Mouse (Mus musculus) intestine, embryonic 16.5 days (tissue): ENCODE results near the gene Zfp335. TPM values are rescaled to one million over a fixed set of nuclear protein-coding genes. Genes with fewer than 3 reads are reported as not detected.
A peak's percentile ranks its signal among the peaks of the same experiment; 100 is the strongest.
"Not testable (repeated sequence)": the region's sequence is repeated elsewhere in the genome, so short reads cannot be mapped to it uniquely, and the experiment has no call there.

Source experiments
- ATAC-seq: fragments of 200-750 bp; cut with Nextera tagmentation; 2 replicates; pipeline ENCODE4 v1.8.0; 2017; ENCODE audit warnings: moderate TSS enrichment, moderate library complexity
- H3K27ac ChIP-seq: fragments of 300-500 bp; sonication (generic); 2 replicates; pipeline ENCODE4 v1.5.1; 2014; ENCODE audit warnings: mild to moderate bottlenecking, low read length
- H3K27me3 ChIP-seq: fragments of 300-500 bp; sonication (generic); replicated peaks from 2 replicates; pipeline ENCODE4 v1.6.1; 2014; ENCODE audit warnings: low read length, control low read depth, mixed read lengths; ENCODE audit not compliant: control insufficient read depth, insufficient read depth
- H3K36me3 ChIP-seq: fragments of 300-500 bp; sonication (generic); 2 replicates; pipeline ENCODE4 v1.6.1; 2014; ENCODE audit warnings: low read length, control low read depth; ENCODE audit not compliant: control insufficient read depth, insufficient read depth
- H3K4me1 ChIP-seq: fragments of 300-500 bp; sonication (generic); 2 replicates; pipeline ENCODE4 v1.6.1; 2014; ENCODE audit warnings: low read length, control low read depth, mixed read lengths; ENCODE audit not compliant: control insufficient read depth, insufficient read depth
- H3K4me2 ChIP-seq: fragments of 300-500 bp; sonication (generic); 2 replicates; pipeline ENCODE4 v1.6.1; 2014; ENCODE audit warnings: low read depth, low read length, control low read depth
- H3K4me3 ChIP-seq: fragments of 300-500 bp; sonication (generic); 2 replicates; pipeline ENCODE4 v1.5.1; 2014; ENCODE audit warnings: mild to moderate bottlenecking, low read length
- H3K9ac ChIP-seq: fragments of 300-500 bp; sonication (generic); 2 replicates; pipeline ENCODE4 v1.6.1; 2014; ENCODE audit warnings: low read depth, low read length
- H3K9me3 ChIP-seq: fragments of 300-500 bp; sonication (generic); 2 replicates; pipeline ENCODE4 v1.6.1; 2016; ENCODE audit warnings: low read length, control low read depth; ENCODE audit not compliant: control insufficient read depth
- WGBS: fragments of 180-500 bp; shearing (Covaris S2); extraction: QIAGEN DNeasy Blood & Tissue Kit; methylation state at CpG from one replicate; pipeline ENCODE4 v1.1.7; 2014; 5-methylcytosine and 5-hydroxymethylcytosine counted together
- polyA plus RNA-seq: library from polyadenylated mRNA; unstranded; fragments of >200 nt; fragmentation: Nextera tagmentation; extraction: Ambion mirVana; gene quantifications from 2 replicates; pipeline ENCODE4 v1.2.1, GENCODE M21; 2015

Zfp335 gene
- polyA plus RNA-seq, 1 experiment from 2014 or later: 9.6 TPM

DNA sequence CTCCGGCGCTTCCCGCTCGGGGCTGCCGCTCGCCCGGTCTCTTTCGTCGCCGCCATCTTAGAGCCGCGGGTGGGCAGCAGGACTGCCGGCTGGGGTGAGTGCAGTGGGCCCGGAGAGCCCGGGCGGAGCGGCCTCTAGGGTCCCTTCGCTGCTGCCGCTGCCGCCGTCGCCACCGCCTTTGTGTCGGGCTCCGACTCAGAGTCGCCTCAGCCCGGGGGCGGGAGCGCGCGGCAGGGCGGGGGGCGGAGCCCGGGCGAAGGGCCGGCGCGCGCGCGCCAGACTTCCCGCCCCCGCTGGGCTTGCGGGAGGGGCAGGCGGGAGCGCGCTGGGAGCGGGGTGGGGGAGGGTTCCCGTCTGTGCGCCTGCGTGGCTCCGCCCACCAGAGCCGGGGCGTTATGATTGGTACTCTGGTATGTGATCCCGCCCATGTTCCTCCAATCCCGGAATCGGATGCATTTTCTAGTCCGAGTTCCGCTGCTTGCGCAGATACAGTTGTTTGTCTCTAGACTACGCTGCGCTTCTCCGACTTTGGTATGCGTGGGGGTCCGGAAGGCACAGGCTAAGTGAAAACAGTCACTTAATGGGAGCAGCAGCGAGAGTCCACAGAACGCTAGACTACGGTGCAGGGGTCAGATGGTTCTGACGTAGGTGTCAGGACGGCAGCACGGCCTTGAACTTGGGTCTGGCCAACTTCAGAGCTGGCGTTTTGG lies 31.8 kb downstream of the Zfp335 start:
- H3K9me3 ChIP-seq: no peaks in the 10 kb centered on the region
- H3K9ac ChIP-seq: peak overlapping the region; percentile 100
- H3K27me3 ChIP-seq: no peaks in the 10 kb centered on the region
- peaks cover 20% of the 10 kb centered on the region for H3K4me1 ChIP-seq
- peak overlapping the region; percentile 87 for H3K4me3 ChIP-seq
- peak overlapping the region; percentile 100 for H3K27ac ChIP-seq
- H3K4me2 ChIP-seq: peak overlapping the region; percentile 76
- under 1% methylated on average over 61 of the region's 72 CpGs for WGBS
- peaks cover 3% of the 10 kb centered on the region; the same call in 1 of the 2 replicates for H3K36me3 ChIP-seq
- ATAC-seq: peak; percentile 84

DNA sequence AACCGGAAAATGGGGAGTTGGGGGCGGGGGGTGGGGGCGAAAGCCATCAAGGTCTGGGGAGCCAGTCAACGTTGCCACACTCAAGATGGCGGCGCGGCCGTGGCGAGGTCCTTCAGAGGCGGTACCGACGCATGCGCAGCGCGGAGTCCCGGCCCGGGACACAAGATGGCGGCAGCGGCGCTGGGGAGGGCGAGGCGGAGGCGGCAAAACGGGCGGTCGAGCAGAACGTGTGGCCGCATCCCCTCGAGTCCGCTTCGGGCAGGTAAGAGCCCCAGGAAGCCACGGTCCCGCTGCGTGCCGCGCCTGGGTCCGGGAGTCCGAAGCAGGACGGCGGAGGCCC lies 32.4 kb downstream of the Zfp335 start, which contains the start of gene Pcif1:
Gene Pcif1 (plus strand): TSS at position 77 of the 340 bp plus-strand sequence.
- Histone ChIP-seq H3K4me1 (peaks cover 25% of the 10 kb centered on the region), H3K36me3 (peaks cover 3% of the 10 kb centered on the region; the same call in 1 of the 2 replicates), H3K4me2 (peak within 1 kb of the TSS; percentile 76), H3K4me3 (peak within 1 kb of the TSS; percentile 87), H3K9ac (peak within 1 kb of the TSS; percentile 100), H3K27me3 (no peaks in the 10 kb centered on the region), H3K9me3 (no peaks in the 10 kb centered on the region), H3K27ac (peak within 1 kb of the TSS; percentile 100)
- WGBS: under 1% methylated on average over 40 of the region's 40 CpGs
- ATAC-seq: peak; percentile 84

DNA sequence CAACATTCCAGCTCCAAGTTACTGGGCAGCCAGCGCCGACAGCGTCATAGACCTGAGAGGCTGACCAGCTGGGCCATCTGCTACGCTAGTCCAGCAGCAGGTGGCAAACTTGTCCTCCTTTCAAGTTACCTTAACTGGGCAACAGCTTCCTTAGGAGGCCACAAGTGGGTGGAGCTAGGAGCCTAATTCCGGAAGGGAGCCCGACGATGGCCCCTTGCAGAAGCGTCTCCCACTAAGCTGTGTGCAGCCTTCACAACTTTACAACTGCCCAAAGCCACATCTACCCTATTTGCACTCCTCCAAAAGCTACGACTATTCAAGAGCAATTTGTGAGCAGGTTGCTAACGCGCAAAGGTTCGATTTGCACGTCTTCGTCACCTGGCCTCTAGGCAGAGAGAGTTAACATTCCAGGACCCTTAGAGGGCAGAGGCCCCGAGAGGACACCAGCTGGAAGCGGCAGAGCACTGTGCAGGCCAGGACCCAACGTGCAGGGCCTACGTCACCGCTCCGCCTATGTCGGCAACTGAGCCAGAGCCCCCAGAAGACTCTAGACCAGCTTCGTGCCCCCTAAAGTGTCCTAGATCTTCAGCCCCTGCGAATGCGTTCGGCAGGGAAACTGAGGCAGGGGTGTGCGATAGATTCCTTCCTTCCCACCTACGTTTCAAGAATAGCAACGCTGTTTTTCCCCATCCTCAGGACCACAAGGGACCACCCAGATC lies 32.9 kb downstream of the Zfp335 start:
- Histone ChIP-seq H3K4me3 (peak overlapping the region; percentile 87), H3K27me3 (no peaks in the 10 kb centered on the region), H3K27ac (peak overlapping the region; percentile 100), H3K4me2 (peak overlapping the region; percentile 69), H3K36me3 (no peaks in the 10 kb centered on the region), H3K4me1 (peaks cover 30% of the 10 kb centered on the region), H3K9ac (peak overlapping the region; percentile 100), H3K9me3 (no peaks in the 10 kb centered on the region)
- 1% methylated on average over 28 of the region's 28 CpGs for WGBS
- peak; percentile 62 for ATAC-seq

DNA sequence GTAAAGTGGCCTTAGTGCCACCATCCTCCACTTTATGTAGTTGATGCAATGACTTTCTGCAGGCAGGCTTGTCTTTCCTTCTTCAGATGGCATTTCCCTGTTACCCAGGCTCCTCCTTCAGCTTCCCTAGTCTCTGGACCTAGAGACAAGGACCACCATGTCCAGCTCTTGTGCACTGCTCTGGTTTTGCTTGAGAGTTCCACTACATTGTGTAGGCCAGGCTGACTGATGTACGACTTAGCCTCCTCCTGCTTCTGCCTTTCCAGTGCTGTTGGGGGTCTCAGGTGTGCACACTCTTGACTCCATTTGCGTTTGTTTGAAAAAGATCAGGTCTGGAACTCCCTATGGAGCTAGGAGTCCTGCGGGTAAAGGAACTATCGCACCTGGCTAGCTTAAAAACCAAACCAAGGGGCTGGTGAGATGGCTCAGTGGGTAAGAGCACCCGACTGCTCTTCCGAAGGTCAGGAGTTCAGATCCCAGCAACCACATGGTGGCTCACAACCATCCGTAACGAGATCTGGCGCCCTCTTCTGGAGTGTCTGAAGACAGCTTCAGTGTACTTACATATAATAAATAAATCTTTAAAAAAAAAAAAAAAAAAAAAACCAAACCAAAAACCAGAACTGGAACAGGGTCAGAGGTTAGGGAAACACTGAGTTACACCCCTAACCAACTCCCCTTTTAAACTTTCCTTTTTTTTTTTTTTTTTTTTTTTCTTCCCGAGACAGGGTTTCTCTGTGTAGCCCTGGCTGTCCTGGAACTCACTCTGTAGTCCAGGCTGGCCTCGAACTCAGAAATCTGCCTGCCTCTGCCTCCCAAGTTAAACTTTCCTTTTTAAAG lies 34.0 kb downstream of the Zfp335 start:
- not testable (repeated sequence) for H3K27me3 ChIP-seq, ATAC-seq, H3K36me3 ChIP-seq, H3K9ac ChIP-seq, H3K4me2 ChIP-seq, H3K9me3 ChIP-seq
- 80% methylated on average over 11 of the region's 11 CpGs for WGBS
- H3K4me1 ChIP-seq: peaks cover 32% of the 10 kb centered on the region
- H3K4me3 ChIP-seq: peak overlapping the region; percentile 87
- peak overlapping the region; percentile 100; the same call in 1 of the 2 replicates for H3K27ac ChIP-seq

DNA sequence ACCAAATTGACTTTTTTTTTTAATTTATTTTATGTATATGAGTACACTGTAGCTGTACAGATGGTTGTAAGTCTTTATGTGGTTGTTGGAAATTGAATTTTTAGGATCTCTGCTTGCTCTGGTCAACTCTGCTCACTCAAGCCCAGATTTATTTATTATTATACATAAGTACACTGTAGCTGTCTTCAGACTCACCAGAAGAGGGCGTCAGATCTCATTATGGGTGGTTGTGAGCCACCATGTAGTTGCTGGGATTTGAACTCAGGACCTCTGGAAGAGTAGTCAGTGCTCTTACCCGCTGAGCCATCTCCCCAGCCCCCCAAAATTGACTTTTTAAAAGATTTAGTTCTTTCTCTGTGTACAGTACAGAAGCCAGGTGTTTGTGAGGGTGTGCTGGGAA lies 35.9 kb downstream of the Zfp335 start:
- H3K4me1 ChIP-seq: peaks cover 26% of the 10 kb centered on the region
- not testable (repeated sequence) for H3K9ac ChIP-seq, H3K4me3 ChIP-seq, H3K27me3 ChIP-seq, H3K9me3 ChIP-seq, H3K4me2 ChIP-seq, H3K36me3 ChIP-seq, H3K27ac ChIP-seq, ATAC-seq
- whole genome bisulfite sequencing: 41% methylated on average over 2 of the region's 2 CpGs

DNA sequence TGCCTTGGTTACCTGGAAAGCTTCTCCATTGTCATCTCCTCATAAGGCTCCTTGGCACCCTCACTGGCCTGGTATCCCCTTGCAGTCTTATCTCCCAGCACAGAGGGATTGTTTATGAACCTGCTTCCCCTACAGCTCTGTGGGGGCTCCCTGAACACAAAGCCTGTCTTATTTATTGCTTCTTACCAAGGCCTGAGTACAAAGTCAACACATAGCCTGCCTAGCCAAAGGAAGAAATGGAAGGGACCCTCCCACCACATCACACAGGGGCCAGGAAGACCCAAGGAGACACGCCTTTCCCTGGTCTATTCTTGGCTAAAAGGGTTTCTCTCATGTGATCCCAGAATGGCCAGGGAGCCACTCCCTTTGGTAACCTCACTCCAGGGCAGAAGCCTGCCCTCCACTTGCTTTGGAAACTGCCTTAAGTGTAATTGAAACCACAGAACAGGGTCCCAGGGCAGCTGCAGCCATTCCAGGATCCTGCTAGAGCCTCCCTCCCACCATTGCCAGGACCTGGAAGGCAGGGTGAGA lies 37.3 kb downstream of the Zfp335 start:
- ATAC-seq: peak; percentile 30
- 19% methylated on average over 1 of the region's 1 CpGs for WGBS

DNA sequence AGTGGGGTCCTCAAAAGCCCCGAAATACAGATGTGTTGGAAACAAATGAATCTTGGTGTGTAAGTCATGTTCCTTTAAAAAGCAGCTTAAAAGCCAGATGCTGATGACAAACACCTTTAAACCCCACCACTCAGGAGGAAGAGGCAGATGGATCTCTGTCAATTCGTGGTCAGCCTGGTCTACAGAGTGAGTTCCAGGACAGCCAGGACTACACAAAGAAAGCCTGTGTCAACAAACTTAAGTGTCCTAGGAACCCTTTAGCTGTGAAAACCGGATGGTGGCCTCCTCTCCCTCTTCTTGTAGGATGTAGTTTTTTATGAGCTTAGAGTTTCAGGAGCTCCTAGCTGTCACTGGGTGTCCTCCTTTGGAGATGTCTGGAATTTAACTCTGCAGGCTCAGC lies 37.9 kb downstream of the Zfp335 start:
- no peaks in the 10 kb centered on the region for H3K27me3 ChIP-seq
- WGBS: 41% methylated on average over 3 of the region's 3 CpGs
- no peak overlapping the region for H3K4me2 ChIP-seq
- 0 out of 2 replicates have a peak overlapping the region, but pooled peaks have one; percentile 17 for H3K9ac ChIP-seq
- H3K36me3 ChIP-seq: no peaks in the 10 kb centered on the region
- H3K4me1 ChIP-seq: peaks cover 20% of the 10 kb centered on the region
- ATAC-seq: no peak
- no peaks in the 10 kb centered on the region for H3K9me3 ChIP-seq
- peak overlapping the region; percentile 82 for H3K27ac ChIP-seq
- H3K4me3 ChIP-seq: no peak overlapping the region

More for the DNA sequence above, 37.3 kb downstream of the Zfp335 start:
- H3K36me3 ChIP-seq: no peaks in the 10 kb centered on the region
- peak overlapping the region; percentile 82 for H3K27ac ChIP-seq
- peaks cover 20% of the 10 kb centered on the region for H3K4me1 ChIP-seq
- no peak overlapping the region for H3K4me3 ChIP-seq
- H3K27me3 ChIP-seq: no peaks in the 10 kb centered on the region
- H3K9me3 ChIP-seq: no peaks in the 10 kb centered on the region
- H3K4me2 ChIP-seq: no peak overlapping the region
- peak overlapping the region; percentile 17; the same call in 1 of the 2 replicates for H3K9ac ChIP-seq

DNA sequence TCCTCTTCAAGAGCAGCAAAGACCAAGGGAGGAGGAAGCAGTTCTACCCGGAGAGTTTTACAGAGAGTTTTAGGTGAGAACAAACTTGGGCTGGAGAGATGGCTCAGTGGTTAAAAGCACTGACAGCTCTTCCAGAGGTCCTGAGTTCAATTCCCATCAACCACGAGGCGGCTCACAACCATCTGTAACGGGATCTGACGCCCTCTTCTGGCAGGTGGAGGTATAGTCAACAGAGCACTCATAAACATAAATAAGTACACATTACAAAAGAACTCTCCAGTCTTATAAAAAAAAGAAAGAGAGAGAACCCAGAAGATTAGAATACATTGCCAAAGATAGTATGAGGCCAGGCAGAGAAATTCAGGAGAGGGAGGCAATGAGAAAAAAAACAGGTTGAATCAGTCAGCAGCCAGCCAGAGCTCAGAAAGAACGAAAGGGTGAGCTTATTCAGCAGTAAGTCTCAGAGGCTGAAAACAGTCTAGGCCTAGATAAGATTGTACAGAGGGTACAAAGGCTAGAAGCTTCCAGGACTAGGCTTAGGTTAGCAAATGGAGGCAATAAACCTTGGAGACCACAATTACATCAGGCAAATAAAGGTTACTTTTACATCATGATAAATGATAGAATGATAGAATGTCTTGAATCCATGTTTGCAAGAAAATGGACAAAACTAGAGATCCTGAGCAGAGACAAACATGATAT lies 39.8 kb downstream of the Zfp335 start:
- H3K4me2 ChIP-seq: no peak overlapping the region
- H3K27me3 ChIP-seq: no peaks in the 10 kb centered on the region
- H3K9ac ChIP-seq: no peak overlapping the region
- peaks cover 23% of the 10 kb centered on the region for H3K4me1 ChIP-seq
- ATAC-seq: peak; percentile 56
- H3K36me3 ChIP-seq: no peaks in the 10 kb centered on the region
- 58% methylated on average over 6 of the region's 6 CpGs for WGBS
- peak overlapping the region; percentile 45; the same call in 1 of the 2 replicates for H3K27ac ChIP-seq
- H3K4me3 ChIP-seq: no peak overlapping the region
- no peaks in the 10 kb centered on the region for H3K9me3 ChIP-seq
